Mouse (Mus musculus) intestine, postnatal 0 days (tissue): ENCODE data around the gene Cd79b. TPM values are rescaled to one million over a fixed set of nuclear protein-coding genes. Genes with fewer than 3 reads are reported as not detected.
A peak's percentile ranks its signal among the peaks of the same experiment; 100 is the strongest.

Source experiments
- ATAC-seq: fragments of 200-750 bp; cut with Nextera tagmentation; 2 replicates; pipeline ENCODE4 v1.8.0; 2017; ENCODE audit warnings: mild to moderate bottlenecking, moderate TSS enrichment, moderate library complexity
- H3K27ac ChIP-seq: fragments of 300-500 bp; sonication (generic); 2 replicates; pipeline ENCODE4 v1.5.1; 2014; ENCODE audit warnings: mild to moderate bottlenecking, low read depth, low read length, moderate library complexity
- H3K27me3 ChIP-seq: fragments of 300-500 bp; sonication (generic); replicated peaks from 2 replicates; pipeline ENCODE4 v1.6.1; 2014; ENCODE audit warnings: low read length, mixed read lengths; ENCODE audit not compliant: control insufficient read depth, insufficient read depth
- H3K36me3 ChIP-seq: fragments of 300-500 bp; sonication (generic); 2 replicates; pipeline ENCODE4 v1.6.1; 2014; ENCODE audit warnings: mild to moderate bottlenecking, moderate library complexity; ENCODE audit not compliant: control insufficient read depth, insufficient read depth
- H3K4me1 ChIP-seq: fragments of 300-500 bp; sonication (generic); replicated peaks from 2 replicates; pipeline ENCODE4 v1.6.1; 2014; ENCODE audit warnings: antibody characterized with exemption, low read length, mixed read lengths; ENCODE audit not compliant: control insufficient read depth, insufficient read depth
- H3K4me2 ChIP-seq: fragments of 300-500 bp; sonication (generic); replicated peaks from 2 replicates; pipeline ENCODE4 v1.6.1; 2014; ENCODE audit warnings: low read depth, mild to moderate bottlenecking, moderate library complexity
- H3K4me3 ChIP-seq: fragments of 300-500 bp; sonication (generic); 2 replicates; pipeline ENCODE4 v1.5.1; 2014; ENCODE audit warnings: low read depth, low read length
- H3K9ac ChIP-seq: fragments of 300-500 bp; sonication (generic); 2 replicates; pipeline ENCODE4 v1.6.1; 2014; ENCODE audit warnings: mild to moderate bottlenecking, low read depth, low read length
- H3K9me3 ChIP-seq: fragments of 300-500 bp; sonication (generic); 2 replicates; pipeline ENCODE4 v1.6.1; 2016; ENCODE audit warnings: mixed run types; ENCODE audit not compliant: control insufficient read depth
- CTCF ChIP-seq: sonication (generic); IDR thresholded peaks from 2 replicates; pipeline ENCODE4 v1.5.1; 2016; ENCODE audit warnings: low read depth, mild to moderate bottlenecking, control low read depth, antibody characterized with exemption, moderate library complexity
- WGBS: fragments of 180-500 bp; shearing (Covaris S2); extraction: QIAGEN DNeasy Blood & Tissue Kit; methylation state at CpG from one replicate; pipeline ENCODE4 v1.1.7; 2014; 5-methylcytosine and 5-hydroxymethylcytosine counted together
- polyA plus RNA-seq: library from polyadenylated mRNA; unstranded; fragments of >200 nt; fragmentation: Nextera tagmentation; extraction: Ambion mirVana; gene quantifications from 2 replicates; pipeline ENCODE4 v1.2.1, GENCODE M21; 2015

Cd79b gene
- polyA plus RNA-seq, 1 experiment from 2014 or later = 1.5 TPM

GRCm38 (mm10) chr11:106301765-106302164 lies 12.8 kb downstream of the Cd79b start, which contains the start of gene Gh:
Gene Gh, minus strand, starts transcription at chr11:106301865.
- TF ChIP-seq CTCF = no peak
- Histone ChIP-seq H3K27me3 (no peaks in the 10 kb centered on the region), H3K9ac (no peak within 1 kb of the TSS), H3K4me1 (no peaks in the 10 kb centered on the region), H3K4me2 (no peak within 1 kb of the TSS), H3K27ac (no peak within 1 kb of the TSS), H3K9me3 (no peaks in the 10 kb centered on the region), H3K36me3 (no peaks in the 10 kb centered on the region), H3K4me3 (no peak within 1 kb of the TSS)
- ATAC-seq = no peak
- 80% methylated on average over 9 of the region's 9 CpGs for WGBS

- H3K27ac ChIP-seq = no peak overlapping the region
- no peak overlapping the region for H3K9ac ChIP-seq
- no peak overlapping the region for H3K4me2 ChIP-seq
- H3K36me3 ChIP-seq = no peaks in the 10 kb centered on the region
- H3K4me3 ChIP-seq = no peak overlapping the region
- 85% methylated on average over 2 of the region's 2 CpGs for WGBS
- no peaks in the 10 kb centered on the region for H3K27me3 ChIP-seq
- no peaks in the 10 kb centered on the region for H3K9me3 ChIP-seq
- TF ChIP-seq CTCF = no peak
- no peak for ATAC-seq
- no peaks in the 10 kb centered on the region for H3K4me1 ChIP-seq
These were observed 22.7 kb downstream of the Cd79b start for GRCm38 (mm10) chr11:106291861-106292260.

GRCm38 (mm10) chr11:106290376-106290775 lies 24.2 kb downstream of the Cd79b start:
- H3K9me3 ChIP-seq = no peaks in the 10 kb centered on the region
- no peak for ATAC-seq
- WGBS = 88% methylated on average over 5 of the region's 5 CpGs
- H3K9ac ChIP-seq = no peak overlapping the region
- no peak overlapping the region for H3K27ac ChIP-seq
- no peak overlapping the region for H3K4me3 ChIP-seq
- no peak overlapping the region for H3K4me2 ChIP-seq
- no peak for TF ChIP-seq CTCF
- no peaks in the 10 kb centered on the region for H3K27me3 ChIP-seq
- H3K4me1 ChIP-seq = no peaks in the 10 kb centered on the region
- no peaks in the 10 kb centered on the region for H3K36me3 ChIP-seq

- H3K27ac ChIP-seq = no peak overlapping the region
- H3K36me3 ChIP-seq = no peaks in the 10 kb centered on the region
- no peak overlapping the region for H3K9ac ChIP-seq
- peak; percentile 31; the same call in 1 of the 2 replicates for ATAC-seq
- no peak overlapping the region for H3K4me3 ChIP-seq
- H3K4me2 ChIP-seq = no peak overlapping the region
- WGBS = 32% methylated on average over 8 of the region's 8 CpGs
- H3K9me3 ChIP-seq = no peaks in the 10 kb centered on the region
- peak; percentile 69 for TF ChIP-seq CTCF
- H3K4me1 ChIP-seq = no peaks in the 10 kb centered on the region
- no peaks in the 10 kb centered on the region for H3K27me3 ChIP-seq
These were observed 25.2 kb downstream of the Cd79b start for GRCm38 (mm10) chr11:106289369-106289768.

- no peak overlapping the region for H3K27ac ChIP-seq
- H3K36me3 ChIP-seq = no peaks in the 10 kb centered on the region
- no peaks in the 10 kb centered on the region for H3K27me3 ChIP-seq
- no peak for TF ChIP-seq CTCF
- H3K9ac ChIP-seq = no peak overlapping the region
- no peaks in the 10 kb centered on the region for H3K9me3 ChIP-seq
- no peak overlapping the region for H3K4me2 ChIP-seq
- no peak for ATAC-seq
- H3K4me3 ChIP-seq = no peak overlapping the region
- no peaks in the 10 kb centered on the region for H3K4me1 ChIP-seq
- 59% methylated on average over 11 of the region's 11 CpGs for WGBS
These were observed 27.6 kb downstream of the Cd79b start for GRCm38 (mm10) chr11:106286987-106287386.

GRCm38 (mm10) chr11:106286206-106286605 lies 28.4 kb downstream of the Cd79b start:
- no peaks in the 10 kb centered on the region for H3K9me3 ChIP-seq
- ATAC-seq = no peak
- no peak overlapping the region for H3K4me2 ChIP-seq
- H3K4me3 ChIP-seq = no peak overlapping the region
- no peaks in the 10 kb centered on the region for H3K27me3 ChIP-seq
- no peak overlapping the region for H3K27ac ChIP-seq
- no peak overlapping the region for H3K9ac ChIP-seq
- no peaks in the 10 kb centered on the region for H3K4me1 ChIP-seq
- no peak for TF ChIP-seq CTCF
- H3K36me3 ChIP-seq = no peaks in the 10 kb centered on the region
- WGBS = 81% methylated on average over 7 of the region's 7 CpGs

- no peak for TF ChIP-seq CTCF
- no peak overlapping the region for H3K9ac ChIP-seq
- no peaks in the 10 kb centered on the region for H3K36me3 ChIP-seq
- WGBS = 64% methylated on average over 8 of the region's 8 CpGs
- H3K4me3 ChIP-seq = no peak overlapping the region
- no peak for ATAC-seq
- no peaks in the 10 kb centered on the region for H3K27me3 ChIP-seq
- no peak overlapping the region for H3K4me2 ChIP-seq
- no peak overlapping the region for H3K27ac ChIP-seq
- no peaks in the 10 kb centered on the region for H3K4me1 ChIP-seq
- no peaks in the 10 kb centered on the region for H3K9me3 ChIP-seq
These were observed 30.4 kb downstream of the Cd79b start for GRCm38 (mm10) chr11:106284126-106284525.
